Comparison of ENCODE assay signal across 11 mouse cellular contexts in the genomic region with DNA sequence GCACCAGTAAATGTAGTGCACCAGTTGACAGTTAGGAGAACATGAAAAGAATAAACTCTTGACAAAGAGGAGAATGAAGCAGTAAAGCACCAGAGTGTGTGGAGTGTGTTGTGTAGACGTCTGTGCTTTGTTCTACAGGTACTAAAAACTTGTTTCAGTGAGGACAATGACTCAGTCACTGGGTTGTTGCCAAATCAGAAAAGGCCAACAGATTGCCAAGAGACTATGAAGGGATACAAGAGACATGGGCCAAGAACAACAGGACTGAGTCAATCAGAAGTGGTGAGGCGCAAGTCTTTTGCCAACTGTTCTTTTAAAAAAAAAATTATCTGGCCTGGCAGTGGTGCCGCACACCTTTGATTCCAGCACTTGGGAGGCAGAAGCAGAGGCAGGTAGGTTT.
DNase-seq lines count a peak whose midpoint lies in the region; ATAC-seq and TF ChIP-seq lines count a peak whose summit lies in the region.
"Had no signal": no experiment of that assay in that cellular context is flagged by ENCODE, and none has a peak within 500 bp of the region (broad histone marks: within the 10 kb centered on the region; RNA-seq: fewer than 3 reads in every experiment).

No protein-coding gene starts in this region.

- H3K9me3 ChIP-seq in forebrain, embryonic 10.5 days = no peaks in the 10 kb centered on the region
- H3K9me3 ChIP-seq in forebrain, embryonic 11.5 days (ENCODE audit: control insufficient read depth, low read length) = no peaks in the 10 kb centered on the region

- ATAC-seq in forebrain, embryonic 11.5 days (replicated peaks; ENCODE audit: low FRiP score) = no peak
- ATAC-seq: intestine, postnatal 0 days had no signal

- no peak for TF ChIP-seq POLR2A in lung, adult 2 months (IDR thresholded peaks at IDR 0.05; ENCODE audit: borderline replicate concordance, extremely low read depth, low read depth, low read length)
- no peak for TF ChIP-seq POLR2A in cerebellum, adult 2 months (IDR thresholded peaks at IDR 0.05; ENCODE audit: borderline replicate concordance, insufficient read depth, low read length)

- H3K4me3 ChIP-seq in lung, adult 2 months (replicated peaks; ENCODE audit: extremely low read depth, low read depth, low read length) = no peak overlapping the region
- H3K4me3 ChIP-seq in cerebellum, adult 2 months (replicated peaks; ENCODE audit: insufficient read depth, low read depth, low read length) = no peak overlapping the region
- no peak overlapping the region for H3K4me3 ChIP-seq in forebrain, embryonic 10.5 days
- H3K4me3 ChIP-seq in forebrain, embryonic 11.5 days (ENCODE audit: low read depth, low read length) = no peak overlapping the region

- TF ChIP-seq CTCF in lung, adult 2 months (IDR thresholded peaks at IDR 0.05; ENCODE audit: insufficient read depth, low read length) = no peak
- TF ChIP-seq CTCF in cerebellum, adult 2 months (IDR thresholded peaks at IDR 0.05; ENCODE audit: borderline replicate concordance, insufficient read depth, low read depth, low read length) = no peak

- H3K9ac ChIP-seq in forebrain, embryonic 11.5 days (ENCODE audit: low read length) = no peak overlapping the region
- H3K9ac ChIP-seq: liver, embryonic 14.5 days had no signal

- H3K4me1 ChIP-seq in lung, adult 2 months (ENCODE audit: control insufficient read depth, insufficient read depth, low read length) = no peaks in the 10 kb centered on the region
- H3K4me1 ChIP-seq in cerebellum, adult 2 months (ENCODE audit: control insufficient read depth, insufficient read depth, low read length) = peaks cover 4% of the 10 kb centered on the region
- H3K4me1 ChIP-seq in forebrain, embryonic 10.5 days = peaks cover 20% of the 10 kb centered on the region
- no peaks in the 10 kb centered on the region; the same call in 1 of the 2 replicates for H3K4me1 ChIP-seq in forebrain, embryonic 11.5 days (replicated peaks; ENCODE audit: control insufficient read depth, insufficient read depth, low read length)

- 0 out of 2 replicates have a peak, but pooled peaks cover 6% of the 10 kb centered on the region for H3K36me3 ChIP-seq in forebrain, embryonic 10.5 days (replicated peaks)
- H3K36me3 ChIP-seq in forebrain, embryonic 11.5 days (ENCODE audit: control insufficient read depth, insufficient read depth, low read length) = no peaks in the 10 kb centered on the region

- no peak overlapping the region for H3K27ac ChIP-seq in cerebellum, adult 2 months (ENCODE audit: insufficient read depth, low read length)
- H3K27ac ChIP-seq in forebrain, embryonic 10.5 days = no peak overlapping the region
- H3K27ac ChIP-seq in forebrain, embryonic 11.5 days (ENCODE audit: low read depth, low read length) = no peak overlapping the region
- H3K27ac ChIP-seq: liver, embryonic 14.5 days had no signal

- no peaks in the 10 kb centered on the region for H3K27me3 ChIP-seq in cerebellum, adult 2 months (ENCODE audit: control insufficient read depth, insufficient read depth, low read length)
- H3K27me3 ChIP-seq in forebrain, embryonic 10.5 days (ENCODE audit: poor library complexity, severe bottlenecking) = no peaks in the 10 kb centered on the region
- no peaks in the 10 kb centered on the region for H3K27me3 ChIP-seq in forebrain, embryonic 11.5 days (ENCODE audit: control insufficient read depth, insufficient read depth, low read length)

- peak; percentile 57 to 91 for DNase-seq in adrenal gland, adult (ENCODE audit: inconsistent age in 2 of 2, low spot score in 1 of 2)
- DNase-seq in adrenal gland, postnatal 4 days (ENCODE audit: low spot score in 2 of 2) = no peak
- peak; percentile 8 for DNase-seq in lung, postnatal 10 days
- no peak for DNase-seq in lung, adult 2 months
- peak; percentile 57 to 90 for DNase-seq in cerebellum, adult 2 months
- DNase-seq in heart, postnatal 10 days = peak; percentile 53 to 58
- no peak for DNase-seq in forebrain, embryonic 10.5 days (ENCODE audit: extremely low spot score, low spot score)
- DNase-seq in forebrain, embryonic 11.5 days (ENCODE audit: low spot score) = no peak
- DNase-seq: thymus, adult 2 months had no signal

- 73% methylated on average over 3 of the region's 3 CpGs for WGBS in lung, adult 2 months
- WGBS in cerebellum, adult 2 months = 3% methylated on average over 3 of the region's 3 CpGs
- 92% methylated on average over 3 of the region's 3 CpGs for whole genome bisulfite sequencing in forebrain, embryonic 10.5 days
- 90% methylated on average over 3 of the region's 3 CpGs for WGBS in forebrain, embryonic 11.5 days

- no peak overlapping the region for H3K4me2 ChIP-seq in forebrain, embryonic 11.5 days (ENCODE audit: low read depth, low read length, severe bottlenecking)

- intact Hi-C loops in heart, postnatal 10 days (cut with DNase I) = no loop called here

Comparison
In these comparisons a context has a peak if more than half of its experiments do, and no peak if none do; other contexts are left out.
1. DNase-seq: peak in adrenal gland, adult (2 of 2), lung, postnatal 10 days (single experiment), cerebellum, adult 2 months (2 of 2) and heart, postnatal 10 days (2 of 2); none in adrenal gland, postnatal 4 days (0 of 2), lung, adult 2 months (single experiment), forebrain, embryonic 10.5 days (single experiment) and forebrain, embryonic 11.5 days (single experiment).